Mouse (Mus musculus) testis, postnatal 10 days (tissue): ENCODE measurements around the gene Gata2.
"Not testable (repeated sequence)": the region's sequence is repeated elsewhere in the genome, so short reads cannot be mapped to it uniquely, and the experiment has no call there.

Experiments
- DNase-seq: peaks from one replicate; pipeline ENCODE4 v3.0.0; 2021; ENCODE audit warnings: low spot score

Gene Gata2

DNA sequence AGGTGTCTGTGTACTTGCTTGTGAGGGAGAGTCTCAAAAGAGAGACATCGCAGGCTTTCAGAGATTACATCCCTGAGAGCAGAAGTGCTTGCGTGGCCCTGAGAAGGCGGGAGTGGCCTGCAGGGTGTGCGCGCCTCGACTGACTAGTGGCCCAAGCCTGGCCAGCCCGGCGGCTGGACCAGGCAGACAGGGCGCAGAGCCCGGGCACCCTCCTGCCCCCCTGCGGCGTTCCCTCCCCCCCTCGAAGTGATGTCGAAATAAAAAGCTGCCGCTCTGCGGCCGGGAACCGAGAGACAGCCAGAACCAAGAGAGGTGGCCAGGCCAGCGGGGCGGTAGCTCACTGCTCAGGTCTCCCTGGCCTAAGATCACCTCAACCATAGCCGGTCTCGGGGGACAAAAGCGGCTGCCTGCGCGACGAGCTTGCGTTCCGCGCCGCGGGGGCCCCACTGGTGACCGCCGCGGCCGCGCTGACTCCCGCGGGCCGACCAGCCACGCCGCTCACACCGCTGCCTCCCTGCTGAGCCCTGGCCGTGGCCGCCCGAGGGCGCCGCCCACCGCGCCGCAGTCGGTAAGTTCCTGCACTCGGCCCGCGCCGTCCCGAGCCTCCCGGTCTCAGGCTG is at the start of gene Gata2:
Gene Gata2 (plus strand): TSS at position 459 of the 620 bp plus-strand sequence.
- DNase-seq, result peak; percentile 63

- no peak for DNase-seq
Measured at GRCm38 (mm10) chr6:88145793-88146192, 47.9 kb upstream of the Gata2 start.

DNA sequence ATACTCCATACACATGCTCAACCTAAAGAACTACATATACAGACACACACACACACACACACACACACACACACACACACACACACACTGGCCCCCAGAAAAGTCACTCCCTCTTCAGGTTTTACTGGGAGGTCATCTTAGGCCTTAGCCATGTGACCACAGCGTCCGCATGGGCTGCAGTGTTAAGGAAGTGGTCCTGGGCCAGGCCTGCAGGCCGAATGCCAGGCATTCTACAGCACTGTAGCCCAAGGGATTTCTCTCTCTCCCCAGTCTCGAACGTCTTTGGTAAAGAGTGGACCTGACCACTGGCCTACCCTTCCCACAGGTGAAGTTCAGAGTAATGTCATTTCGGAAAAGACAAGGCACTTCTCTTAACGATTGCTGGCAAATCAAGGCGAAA is 47.1 kb upstream of the Gata2 start:
- DNase-seq, result no peak

GRCm38 (mm10) chr6:88147411-88148003 is 46.2 kb upstream of the Gata2 start:
- peak; percentile 86 for DNase-seq

GRCm38 (mm10) chr6:88151335-88151734 is 42.4 kb upstream of the Gata2 start:
- DNase-seq, result no peak

DNA sequence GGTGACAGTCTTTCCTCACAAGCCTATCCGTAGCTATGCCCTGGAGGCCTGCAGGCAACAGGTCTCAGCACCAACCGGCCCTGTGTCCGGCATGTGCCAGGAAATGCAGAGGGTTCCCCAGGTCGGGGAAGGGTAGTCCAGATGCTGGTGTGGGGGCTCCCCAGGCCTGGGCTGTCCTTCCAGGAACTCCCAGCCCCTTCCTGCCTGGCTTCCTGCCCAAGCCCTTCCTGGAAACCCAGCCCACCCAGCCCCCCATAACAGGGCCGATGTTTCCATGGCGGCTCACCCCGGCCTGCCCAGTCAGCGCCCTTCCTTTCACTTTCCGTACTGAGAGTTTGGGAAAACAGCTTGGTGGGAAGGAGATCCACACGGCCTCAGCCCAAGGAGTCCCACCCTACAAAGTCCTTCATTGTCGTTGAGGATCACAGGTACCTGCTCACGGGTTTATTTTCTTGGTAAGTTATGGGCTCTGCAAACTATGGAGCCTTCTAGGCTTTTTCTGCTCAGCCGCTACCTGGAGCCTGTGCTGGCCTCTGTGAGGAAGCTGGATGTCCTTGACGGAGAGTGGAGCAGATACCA is 41.5 kb upstream of the Gata2 start:
- peak; percentile 76 for DNase-seq

GRCm38 (mm10) chr6:88152979-88153378 is 40.7 kb upstream of the Gata2 start:
- DNase-seq, result no peak

DNA sequence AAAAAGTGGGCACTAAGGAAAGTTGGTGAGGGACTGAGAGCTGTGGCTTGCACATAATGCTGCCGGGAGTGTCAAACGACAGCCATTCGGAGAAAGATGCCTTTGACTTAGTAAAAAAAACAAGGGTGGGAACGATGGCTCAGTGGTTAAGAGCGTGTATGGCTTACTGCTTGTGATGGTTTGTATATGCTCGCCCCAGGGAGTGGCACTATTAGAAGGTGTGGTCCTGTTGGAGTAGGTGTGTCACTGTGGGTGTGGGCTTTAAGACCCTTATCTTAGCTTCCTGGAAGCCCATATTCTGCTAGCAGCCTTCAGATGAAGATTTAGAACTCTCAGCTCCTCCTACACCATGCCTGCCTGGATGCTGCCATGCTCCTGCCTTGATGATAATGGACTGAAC is 38.1 kb upstream of the Gata2 start:
- not testable (repeated sequence) for DNase-seq

- no peak for DNase-seq
Measured at GRCm38 (mm10) chr6:88158790-88159189, 34.9 kb upstream of the Gata2 start.

- no peak for DNase-seq
Measured at GRCm38 (mm10) chr6:88166054-88166453, 27.6 kb upstream of the Gata2 start.

GRCm38 (mm10) chr6:88174191-88174590 is 19.5 kb upstream of the Gata2 start:
- DNase-seq, result no peak

GRCm38 (mm10) chr6:88174676-88175075 is 19.0 kb upstream of the Gata2 start:
- DNase-seq, result no peak

DNA sequence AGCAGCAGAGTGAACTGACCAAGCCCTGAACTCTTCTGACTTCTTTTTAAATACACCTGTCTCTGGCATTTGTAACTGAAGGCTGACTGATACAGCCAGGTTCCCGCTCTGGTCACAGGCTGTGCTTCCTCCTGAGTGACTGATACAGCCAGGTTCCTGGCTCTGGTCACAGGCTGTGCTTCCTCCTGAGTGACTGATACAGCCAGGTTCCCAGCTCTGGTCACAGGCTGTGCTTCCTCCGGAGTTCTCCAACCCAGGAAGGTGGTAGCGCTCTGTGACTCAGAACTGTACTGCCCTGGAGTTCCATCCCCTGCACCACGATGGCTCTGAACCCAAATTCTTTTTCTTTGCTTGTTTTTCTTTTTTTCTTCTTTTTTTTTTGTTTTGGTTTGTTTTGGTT is 9.0 kb upstream of the Gata2 start:
- DNase-seq, result no peak

DNA sequence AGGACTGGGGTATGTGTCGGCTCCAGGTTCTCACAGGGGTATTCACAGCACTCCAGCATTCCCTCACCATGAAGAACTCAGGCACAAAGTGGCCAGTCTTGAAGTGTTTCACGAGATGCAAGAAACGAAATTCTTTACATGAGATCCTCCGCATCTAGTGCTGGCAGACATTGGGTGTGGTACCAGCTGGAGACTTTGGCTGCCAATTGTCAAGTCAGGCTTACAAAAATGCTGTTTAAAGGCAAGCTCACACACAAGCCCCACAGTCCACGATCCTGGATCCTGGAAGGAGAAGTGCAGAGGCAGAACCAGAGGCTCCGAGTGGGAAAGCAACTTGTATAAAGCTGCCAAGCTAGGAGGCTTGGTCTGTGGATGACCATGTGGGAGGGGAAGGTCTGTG is 5.5 kb upstream of the Gata2 start:
- DNase-seq, result no peak

DNA sequence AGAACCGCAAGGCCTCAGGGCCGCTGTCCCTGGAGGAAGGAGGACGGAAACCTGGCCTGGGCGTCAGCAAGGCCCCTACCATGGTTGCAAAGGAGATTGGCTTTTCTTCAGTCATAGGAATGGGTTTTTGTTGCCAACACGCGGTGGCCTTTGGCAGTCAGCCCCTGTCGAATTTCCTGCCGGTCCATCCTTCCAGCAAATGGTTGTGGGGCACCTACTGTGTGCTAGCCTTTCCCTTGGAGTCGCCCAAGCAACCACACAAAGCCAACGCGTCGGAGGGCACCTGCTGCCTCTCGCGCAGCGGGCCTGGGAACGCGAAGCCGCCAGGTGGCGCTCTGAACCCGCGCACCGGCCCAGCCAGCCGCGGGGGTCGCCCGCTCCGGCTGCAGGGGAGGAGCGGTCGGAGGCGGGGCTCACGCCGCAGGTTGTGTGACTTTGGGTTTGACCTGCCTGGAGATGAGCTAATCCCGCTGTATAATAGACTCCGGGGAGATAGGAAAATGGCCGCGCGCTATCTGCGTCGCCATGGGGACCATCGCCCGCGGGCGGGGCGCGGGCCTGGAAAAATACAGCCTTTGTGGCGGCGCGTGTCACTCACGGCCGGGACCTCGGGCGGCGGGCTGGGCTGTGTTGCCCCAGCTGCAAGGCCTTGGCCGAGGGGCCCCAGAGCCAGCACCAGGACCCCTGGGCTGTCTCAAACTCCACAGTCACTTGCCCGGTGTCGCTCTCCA is 4.2 kb upstream of the Gata2 start:
- peak; percentile 86 for DNase-seq

GRCm38 (mm10) chr6:88190043-88190309 is 3.7 kb upstream of the Gata2 start:
- no peak for DNase-seq

GRCm38 (mm10) chr6:88190310-88191023 is 3.2 kb upstream of the Gata2 start:
- no peak for DNase-seq

- no peak for DNase-seq
Measured at GRCm38 (mm10) chr6:88191024-88191365, 2.7 kb upstream of the Gata2 start.

DNA sequence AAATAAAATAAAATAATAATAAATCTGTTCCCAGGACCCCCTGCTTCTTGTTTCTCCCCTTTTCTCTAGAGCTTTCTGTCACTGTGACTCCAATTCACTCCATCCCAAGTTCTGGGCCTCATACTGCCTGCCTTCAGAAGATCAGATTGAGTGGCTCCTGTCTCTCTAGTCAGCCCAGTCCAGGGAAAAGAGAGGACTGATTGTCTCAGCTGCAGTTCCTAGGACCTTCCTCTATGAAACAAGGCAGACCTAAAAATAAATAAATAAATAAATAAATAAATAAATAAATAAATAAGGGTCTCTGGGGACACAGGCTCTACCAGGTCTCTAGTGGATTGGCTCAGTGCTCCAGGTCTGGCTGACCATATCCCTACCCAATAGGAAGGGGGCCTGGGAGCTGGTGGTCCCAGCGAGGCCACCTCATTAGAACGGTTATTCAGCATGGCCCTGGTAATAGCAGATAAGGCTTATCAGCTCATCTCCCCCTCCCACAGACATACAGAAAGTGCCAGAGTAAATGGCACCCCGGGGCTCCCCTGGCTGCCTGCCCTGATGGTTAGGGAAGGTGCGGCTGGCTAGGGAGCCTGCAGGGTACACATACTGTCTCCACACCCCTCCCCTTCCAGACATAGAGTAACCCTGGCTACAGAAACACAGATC is 2.1 kb upstream of the Gata2 start:
- DNase-seq, result no peak

- DNase-seq, result no peak
Measured at GRCm38 (mm10) chr6:88192756-88193155, 935 bp upstream of the Gata2 start.

DNA sequence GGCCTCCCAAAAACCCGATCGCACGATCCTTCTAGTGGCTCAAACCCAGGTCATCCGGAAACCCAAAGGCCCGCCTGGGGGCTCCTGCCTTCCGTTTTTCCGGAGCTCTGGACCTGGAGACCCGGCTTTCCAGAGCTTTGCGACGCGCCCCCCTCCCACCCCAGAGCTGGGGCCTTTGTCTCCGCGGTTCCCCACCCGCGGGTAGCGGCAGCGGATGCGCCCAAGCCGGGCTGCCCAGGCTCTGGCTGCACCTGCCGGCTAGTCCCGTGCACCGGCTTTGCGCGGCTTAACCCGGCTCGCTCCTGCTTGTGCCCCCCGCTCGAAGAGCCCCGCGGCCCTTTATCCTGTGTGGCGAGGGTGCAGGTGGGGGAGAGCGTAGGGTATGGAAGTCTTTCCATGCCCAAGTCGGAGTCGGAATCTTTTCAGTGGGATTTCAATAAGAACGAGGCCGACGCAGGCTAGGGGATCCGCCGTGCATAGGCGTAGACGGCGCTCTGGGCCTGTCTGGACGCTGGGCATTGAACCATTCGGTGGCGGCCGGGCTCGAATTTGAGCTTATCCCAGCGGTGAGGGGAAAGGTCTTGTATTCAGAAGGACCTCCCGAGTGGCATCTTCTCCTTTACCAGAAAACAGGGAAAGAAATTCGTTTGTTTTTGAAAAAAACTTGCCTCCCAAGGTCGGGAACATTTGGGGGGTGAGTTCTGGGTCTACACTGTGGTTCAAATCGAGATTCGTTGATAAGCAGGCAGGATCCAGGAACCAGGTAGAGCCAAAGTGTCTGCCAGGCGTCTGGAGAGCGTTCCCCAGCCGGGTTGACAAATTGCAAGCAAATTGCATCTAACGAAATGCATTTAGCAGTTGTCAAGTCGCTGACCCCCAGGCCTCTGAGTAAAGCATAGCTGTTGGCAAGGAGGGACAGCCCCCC is 624 bp downstream of the Gata2 start:
- no peak for DNase-seq
